Mouse (Mus musculus) intestine, embryonic 15.5 days (tissue): ENCODE data around the gene Mafk. TPM values are rescaled to one million over a fixed set of nuclear protein-coding genes. Genes with fewer than 3 reads are reported as not detected.

Source experiments
- ATAC-seq: fragments of 200-750 bp; cut with Nextera tagmentation; 2 replicates; pipeline ENCODE4 v1.8.0; 2017; ENCODE audit warnings: moderate TSS enrichment, moderate library complexity
- H3K27ac ChIP-seq: fragments of 300-500 bp; sonication (generic); 2 replicates; pipeline ENCODE4 v1.5.1; 2015; ENCODE audit warnings: mild to moderate bottlenecking, inconsistent platforms
- H3K27me3 ChIP-seq: fragments of 300-500 bp; sonication (generic); replicated peaks from 2 replicates; pipeline ENCODE4 v1.6.1; 2015; ENCODE audit warnings: inconsistent platforms
- H3K36me3 ChIP-seq: fragments of 300-500 bp; sonication (generic); 2 replicates; pipeline ENCODE4 v1.6.1; 2015; ENCODE audit warnings: inconsistent platforms
- H3K4me1 ChIP-seq: fragments of 300-500 bp; sonication (generic); replicated peaks from 2 replicates; pipeline ENCODE4 v1.6.1; 2015; ENCODE audit warnings: inconsistent platforms
- H3K4me2 ChIP-seq: fragments of 300-500 bp; sonication (generic); replicated peaks from 2 replicates; pipeline ENCODE4 v1.6.1; 2015; ENCODE audit warnings: mild to moderate bottlenecking, inconsistent platforms
- H3K4me3 ChIP-seq: fragments of 300-500 bp; sonication (generic); replicated peaks from 2 replicates; pipeline ENCODE4 v1.5.1; 2015; ENCODE audit warnings: inconsistent platforms
- H3K9ac ChIP-seq: fragments of 300-500 bp; sonication (generic); 2 replicates; pipeline ENCODE4 v1.6.1; 2015; ENCODE audit warnings: inconsistent platforms
- H3K9me3 ChIP-seq: fragments of 300-500 bp; sonication (generic); 2 replicates; pipeline ENCODE4 v1.6.1; 2016; ENCODE audit warnings: inconsistent platforms
- WGBS: fragments of 180-500 bp; shearing (Covaris S2); methylation state at CpG from one replicate; pipeline ENCODE4 v1.1.7; 2015; 5-methylcytosine and 5-hydroxymethylcytosine counted together
- polyA plus RNA-seq: library from polyadenylated mRNA; unstranded; fragments of >200 nt; fragmentation: Nextera tagmentation; extraction: Ambion mirVana; gene quantifications from 2 replicates; pipeline ENCODE4 v1.2.1, GENCODE M21; 2015

Gene Mafk
- polyA plus RNA-seq, 1 experiment from 2014 or later: 17.6 TPM

GRCm38 (mm10) chr5:139798168-139798900 lies 7.0 kb downstream of the Mafk start:
- no peak for ATAC-seq
- peak overlapping the region; percentile 55; the same call in 1 of the 2 replicates for H3K4me2 ChIP-seq
- H3K4me3 ChIP-seq: no peak overlapping the region
- H3K36me3 ChIP-seq: peaks cover 14% of the 10 kb centered on the region
- no peaks in the 10 kb centered on the region for H3K27me3 ChIP-seq
- no peaks in the 10 kb centered on the region for H3K9me3 ChIP-seq
- WGBS: 45% methylated on average over 12 of the region's 12 CpGs
- no peak overlapping the region for H3K27ac ChIP-seq
- peak overlapping the region; percentile 5; the same call in 1 of the 2 replicates for H3K9ac ChIP-seq
- peaks cover 54% of the 10 kb centered on the region for H3K4me1 ChIP-seq

DNA sequence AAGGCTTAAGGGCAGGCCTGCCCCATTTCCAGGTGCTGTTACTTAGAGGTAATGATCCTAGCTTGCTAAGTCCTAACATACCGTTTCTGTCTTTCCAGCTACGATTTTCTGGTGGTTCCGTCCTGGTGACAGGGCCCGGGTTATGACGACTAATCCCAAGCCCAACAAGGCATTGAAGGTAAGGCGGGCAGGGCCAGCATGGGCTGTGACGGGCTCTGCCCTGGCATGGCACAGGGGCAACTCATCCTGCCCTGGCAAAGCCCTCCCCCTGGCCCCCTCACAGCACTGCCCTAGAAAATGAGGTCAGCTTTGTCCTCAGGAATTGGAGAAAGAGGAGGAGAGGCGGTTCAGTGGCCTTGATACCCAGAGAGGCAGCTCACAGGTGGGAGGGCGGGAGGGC lies 7.7 kb downstream of the Mafk start:
- Histone ChIP-seq H3K4me3 (no peak overlapping the region), H3K4me1 (peaks cover 54% of the 10 kb centered on the region), H3K4me2 (no peak overlapping the region), H3K9me3 (no peaks in the 10 kb centered on the region), H3K27me3 (no peaks in the 10 kb centered on the region), H3K36me3 (peaks cover 14% of the 10 kb centered on the region), H3K9ac (no peak overlapping the region), H3K27ac (no peak overlapping the region)
- WGBS: 90% methylated on average over 9 of the region's 9 CpGs
- no peak for ATAC-seq

GRCm38 (mm10) chr5:139799801-139800590 lies 8.7 kb downstream of the Mafk start:
- Histone ChIP-seq H3K4me3 (no peak overlapping the region), H3K36me3 (peaks cover 14% of the 10 kb centered on the region), H3K9ac (no peak overlapping the region), H3K27me3 (no peaks in the 10 kb centered on the region), H3K4me1 (peaks cover 57% of the 10 kb centered on the region), H3K4me2 (no peak overlapping the region), H3K27ac (no peak overlapping the region), H3K9me3 (no peaks in the 10 kb centered on the region)
- no peak for ATAC-seq
- 94% methylated on average over 33 of the region's 33 CpGs for WGBS

DNA sequence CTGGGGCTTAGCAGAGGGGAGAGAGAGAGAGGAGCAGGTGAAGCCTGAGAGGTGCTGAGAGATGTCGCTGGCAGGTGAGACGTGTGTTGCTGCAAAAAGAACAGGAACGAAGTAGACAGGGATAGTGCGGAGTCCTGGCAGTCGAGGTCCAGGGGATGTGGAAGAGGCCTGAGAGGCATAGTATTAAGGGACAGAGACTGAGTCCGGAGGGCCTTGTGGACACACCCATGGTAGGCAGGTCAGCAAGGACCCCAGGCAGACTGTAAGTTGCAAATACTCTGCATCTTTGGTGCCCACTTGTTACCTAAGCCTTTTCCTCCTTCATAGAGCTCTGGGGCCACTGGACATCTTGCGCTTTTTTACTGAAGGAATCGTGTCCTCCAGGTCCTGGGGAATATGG lies 9.9 kb downstream of the Mafk start:
- Histone ChIP-seq H3K4me1 (peaks cover 45% of the 10 kb centered on the region), H3K9me3 (no peaks in the 10 kb centered on the region), H3K36me3 (peaks cover 14% of the 10 kb centered on the region), H3K27me3 (no peaks in the 10 kb centered on the region), H3K4me2 (no peak overlapping the region), H3K9ac (no peak overlapping the region), H3K4me3 (no peak overlapping the region), H3K27ac (no peak overlapping the region)
- ATAC-seq: no peak
- WGBS: 89% methylated on average over 8 of the region's 8 CpGs

- Histone ChIP-seq H3K4me1 (peaks cover 39% of the 10 kb centered on the region), H3K27me3 (no peaks in the 10 kb centered on the region), H3K4me3 (no peak overlapping the region), H3K9ac (no peak overlapping the region), H3K36me3 (peaks cover 14% of the 10 kb centered on the region), H3K9me3 (no peaks in the 10 kb centered on the region), H3K4me2 (no peak overlapping the region), H3K27ac (no peak overlapping the region)
- no peak for ATAC-seq
- 89% methylated on average over 10 of the region's 10 CpGs for WGBS
These were observed 10.6 kb downstream of the Mafk start for GRCm38 (mm10) chr5:139801880-139802279.

DNA sequence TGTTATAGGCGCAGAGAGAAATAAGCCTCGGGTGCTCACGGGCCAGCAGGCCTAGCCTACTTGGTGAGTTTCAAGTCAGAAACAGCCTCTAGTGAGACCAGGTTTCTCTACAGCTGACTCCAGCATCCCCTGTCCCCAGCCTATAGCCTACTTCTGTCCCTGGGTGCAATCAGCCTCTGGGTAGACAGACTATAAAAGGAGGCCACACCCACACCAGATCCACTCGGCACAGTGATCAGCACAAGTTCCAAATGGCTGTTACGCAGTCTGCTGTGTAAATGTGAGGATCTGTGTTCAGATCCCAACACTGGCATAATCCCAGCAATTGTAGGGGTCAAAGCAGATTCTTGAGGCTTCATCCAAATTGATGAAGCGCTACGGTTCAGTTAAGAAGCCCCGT lies 11.9 kb downstream of the Mafk start:
- H3K36me3 ChIP-seq: peaks cover 17% of the 10 kb centered on the region
- H3K4me1 ChIP-seq: peaks cover 26% of the 10 kb centered on the region
- WGBS: 72% methylated on average over 8 of the region's 8 CpGs
- H3K4me2 ChIP-seq: no peak overlapping the region
- H3K4me3 ChIP-seq: no peak overlapping the region
- H3K9me3 ChIP-seq: no peaks in the 10 kb centered on the region
- peak; percentile 37; the same call in 1 of the 2 replicates for ATAC-seq
- H3K9ac ChIP-seq: no peak overlapping the region
- H3K27ac ChIP-seq: no peak overlapping the region; the same call in 1 of the 2 replicates
- no peaks in the 10 kb centered on the region for H3K27me3 ChIP-seq

- H3K36me3 ChIP-seq: peaks cover 17% of the 10 kb centered on the region
- WGBS: 11% methylated on average over 12 of the region's 12 CpGs
- ATAC-seq: peak; percentile 63
- H3K4me2 ChIP-seq: peak overlapping the region; percentile 32
- peak overlapping the region; percentile 54; the same call in 1 of the 2 replicates for H3K27ac ChIP-seq
- H3K4me3 ChIP-seq: no peak overlapping the region
- H3K4me1 ChIP-seq: peaks cover 21% of the 10 kb centered on the region
- no peaks in the 10 kb centered on the region for H3K9me3 ChIP-seq
- H3K27me3 ChIP-seq: no peaks in the 10 kb centered on the region
- H3K9ac ChIP-seq: no peak overlapping the region
These were observed 12.3 kb downstream of the Mafk start for GRCm38 (mm10) chr5:139803601-139804102.

GRCm38 (mm10) chr5:139804107-139804551 lies 12.8 kb downstream of the Mafk start:
- H3K36me3 ChIP-seq: peaks cover 17% of the 10 kb centered on the region
- no peak overlapping the region for H3K9ac ChIP-seq
- peak overlapping the region; percentile 32; the same call in 1 of the 2 replicates for H3K4me2 ChIP-seq

DNA sequence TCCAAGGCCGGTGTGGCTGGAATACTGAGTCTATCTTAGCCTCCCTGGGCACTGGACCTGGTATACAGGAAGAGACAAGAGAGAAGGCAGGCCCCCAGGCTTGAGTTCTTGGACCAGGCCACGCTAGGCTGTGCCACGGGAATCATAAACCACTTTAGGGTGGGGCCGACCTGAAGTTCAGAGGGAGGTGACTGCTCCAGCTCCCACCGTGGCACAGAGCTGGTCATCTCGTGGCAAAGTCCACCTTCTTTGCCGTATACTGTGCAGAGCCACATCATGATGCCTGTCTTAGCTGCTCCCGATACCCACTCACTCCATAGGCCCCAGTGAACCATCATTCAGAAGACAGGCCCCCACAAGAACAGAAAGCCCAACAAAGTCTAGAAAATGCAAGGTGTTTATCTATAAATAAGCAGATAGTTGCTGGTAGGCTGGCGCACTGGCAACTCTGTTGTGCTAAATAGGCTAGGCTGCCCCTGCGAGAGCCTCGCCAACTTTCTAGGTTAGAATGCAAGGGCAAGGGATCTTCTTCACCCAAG lies 13.3 kb downstream of the Mafk start:
- peak; percentile 66 for ATAC-seq
- Histone ChIP-seq H3K4me3 (no peak overlapping the region), H3K36me3 (peaks cover 16% of the 10 kb centered on the region), H3K4me1 (peaks cover 21% of the 10 kb centered on the region), H3K27me3 (no peaks in the 10 kb centered on the region), H3K9ac (no peak overlapping the region), H3K27ac (peak overlapping the region; percentile 54), H3K9me3 (no peaks in the 10 kb centered on the region), H3K4me2 (no peak overlapping the region)
- 77% methylated on average over 11 of the region's 11 CpGs for WGBS

More at GRCm38 (mm10) chr5:139804107-139804551, 12.8 kb downstream of the Mafk start:
- Histone ChIP-seq H3K9me3 (no peaks in the 10 kb centered on the region), H3K27ac (peak overlapping the region; percentile 54), H3K27me3 (no peaks in the 10 kb centered on the region), H3K4me3 (no peak overlapping the region), H3K4me1 (peaks cover 21% of the 10 kb centered on the region)
- 11% methylated on average over 6 of the region's 6 CpGs for WGBS
- peak; percentile 85 for ATAC-seq

- Histone ChIP-seq H3K9me3 (no peaks in the 10 kb centered on the region), H3K36me3 (peaks cover 3% of the 10 kb centered on the region), H3K4me1 (peaks cover 21% of the 10 kb centered on the region), H3K27ac (no peak overlapping the region), H3K9ac (no peak overlapping the region), H3K4me2 (no peak overlapping the region), H3K27me3 (no peaks in the 10 kb centered on the region), H3K4me3 (no peak overlapping the region)
- no peak for ATAC-seq
- 90% methylated on average over 8 of the region's 8 CpGs for WGBS
These were observed 14.6 kb downstream of the Mafk start for GRCm38 (mm10) chr5:139805924-139806323.

- no peak for ATAC-seq
- no peak overlapping the region for H3K4me3 ChIP-seq
- 61% methylated on average over 4 of the region's 4 CpGs for WGBS
- peaks cover 19% of the 10 kb centered on the region; the same call in 1 of the 2 replicates for H3K4me1 ChIP-seq
- no peaks in the 10 kb centered on the region for H3K9me3 ChIP-seq
- no peak overlapping the region for H3K9ac ChIP-seq
- H3K4me2 ChIP-seq: no peak overlapping the region
- H3K27ac ChIP-seq: no peak overlapping the region
- peaks cover 7% of the 10 kb centered on the region; the same call in 1 of the 2 replicates for H3K27me3 ChIP-seq
- H3K36me3 ChIP-seq: 0 out of 2 replicates have a peak, but pooled peaks cover 3% of the 10 kb centered on the region
These were observed 18.1 kb downstream of the Mafk start for GRCm38 (mm10) chr5:139809397-139809796.
